Mouse (Mus musculus): ENCODE results near the gene Hoxd4. TPM values are rescaled to one million over a fixed set of nuclear protein-coding genes. Genes with fewer than 3 reads are reported as not detected.

The Hoxd4 gene
- total and polyA plus RNA-seq, 3 experiments = 2.6 to 10.8 (median 4.7) TPM

- H3K4me1 ChIP-seq (ENCODE audit: insufficient read depth, low read depth, low read length) = peaks cover 4% of the 10 kb centered on the region; the same call in 1 of the 2 replicates
- DNase-seq (ENCODE audit: low spot score) (no peak), ATAC-seq (ENCODE audit: extremely low read depth, insufficient number of reproducible peaks, low FRiP score, poor library complexity, severe bottlenecking) (no peak)
- no peaks in the 10 kb centered on the region for H3K9me3 ChIP-seq (replicated peaks)
- H3K36me3 ChIP-seq (replicated peaks) = peaks cover 2% of the 10 kb centered on the region
- TF ChIP-seq GATA2 (IDR thresholded peaks at IDR 0.05; ENCODE audit: borderline replicate concordance, low read depth, low read length) (no peak), GATA1 (IDR thresholded peaks at IDR 0.05; ENCODE audit: borderline replicate concordance, low read length) (no peak), TAL1 (conservative IDR thresholded peaks at IDR 0.05; ENCODE audit: low read depth, low read length) (no peak), POLR2AphosphoS5 (IDR thresholded peaks at IDR 0.05; ENCODE audit: insufficient replicate concordance, low read depth, low read length) (no peak), CTCF (IDR thresholded peaks at IDR 0.05; ENCODE audit: low read depth, low read length) (no peak)
- no peak overlapping the region for H3K4me3 ChIP-seq (ENCODE audit: low read depth, low read length)
- peaks cover 51% of the 10 kb centered on the region for H3K27me3 ChIP-seq (ENCODE audit: insufficient read depth, low read length)
These were observed 16.0 kb downstream of the Hoxd4 start for GRCm38 (mm10) chr2:74727640-74728302.

- Histone ChIP-seq H3K4me1 (ENCODE audit: insufficient read depth, low read depth, low read length) (peaks cover 4% of the 10 kb centered on the region; the same call in 1 of the 2 replicates), H3K27me3 (ENCODE audit: insufficient read depth, low read length) (peaks cover 49% of the 10 kb centered on the region), H3K4me3 (ENCODE audit: low read depth, low read length) (no peak overlapping the region), H3K36me3 (replicated peaks) (peaks cover 2% of the 10 kb centered on the region), H3K9me3 (replicated peaks) (no peaks in the 10 kb centered on the region)
- TF ChIP-seq GATA1 (IDR thresholded peaks at IDR 0.05; ENCODE audit: borderline replicate concordance, low read length) = no peak
- no peak for TF ChIP-seq TAL1 (conservative IDR thresholded peaks at IDR 0.05; ENCODE audit: low read depth, low read length)
- TF ChIP-seq GATA2 (IDR thresholded peaks at IDR 0.05; ENCODE audit: borderline replicate concordance, low read depth, low read length) = no peak
- no peak for TF ChIP-seq CTCF (IDR thresholded peaks at IDR 0.05; ENCODE audit: low read depth, low read length)
- TF ChIP-seq POLR2AphosphoS5 (IDR thresholded peaks at IDR 0.05; ENCODE audit: insufficient replicate concordance, low read depth, low read length) = no peak
- ATAC-seq (ENCODE audit: extremely low read depth, insufficient number of reproducible peaks, low FRiP score, poor library complexity, severe bottlenecking) = no peak
- no peak for DNase-seq (ENCODE audit: low spot score)
These were observed 16.6 kb downstream of the Hoxd4 start for GRCm38 (mm10) chr2:74728303-74728680.

GRCm38 (mm10) chr2:74730331-74730730 is 18.6 kb downstream of the Hoxd4 start:
- H3K9me3 ChIP-seq (replicated peaks) = no peaks in the 10 kb centered on the region
- peaks cover 48% of the 10 kb centered on the region for H3K27me3 ChIP-seq (ENCODE audit: insufficient read depth, low read length)
- ATAC-seq (ENCODE audit: extremely low read depth, insufficient number of reproducible peaks, low FRiP score, poor library complexity, severe bottlenecking) (no peak), DNase-seq (ENCODE audit: low spot score) (no peak)
- TF ChIP-seq POLR2AphosphoS5 (IDR thresholded peaks at IDR 0.05; ENCODE audit: insufficient replicate concordance, low read depth, low read length) (no peak), CTCF (IDR thresholded peaks at IDR 0.05; ENCODE audit: low read depth, low read length) (no peak), GATA2 (IDR thresholded peaks at IDR 0.05; ENCODE audit: borderline replicate concordance, low read depth, low read length) (no peak), GATA1 (IDR thresholded peaks at IDR 0.05; ENCODE audit: borderline replicate concordance, low read length) (no peak), TAL1 (conservative IDR thresholded peaks at IDR 0.05; ENCODE audit: low read depth, low read length) (no peak)
- H3K4me3 ChIP-seq (ENCODE audit: low read depth, low read length) = no peak overlapping the region
- peaks cover 7% of the 10 kb centered on the region for H3K4me1 ChIP-seq (ENCODE audit: insufficient read depth, low read depth, low read length)
- peaks cover 2% of the 10 kb centered on the region for H3K36me3 ChIP-seq (replicated peaks)

GRCm38 (mm10) chr2:74731055-74731454 is 19.3 kb downstream of the Hoxd4 start:
- ATAC-seq (ENCODE audit: extremely low read depth, insufficient number of reproducible peaks, low FRiP score, poor library complexity, severe bottlenecking) (no peak), DNase-seq (ENCODE audit: low spot score) (no peak)
- TF ChIP-seq POLR2AphosphoS5 (IDR thresholded peaks at IDR 0.05; ENCODE audit: insufficient replicate concordance, low read depth, low read length) (no peak), TAL1 (conservative IDR thresholded peaks at IDR 0.05; ENCODE audit: low read depth, low read length) (no peak), GATA1 (IDR thresholded peaks at IDR 0.05; ENCODE audit: borderline replicate concordance, low read length) (no peak), CTCF (IDR thresholded peaks at IDR 0.05; ENCODE audit: low read depth, low read length) (no peak), GATA2 (IDR thresholded peaks at IDR 0.05; ENCODE audit: borderline replicate concordance, low read depth, low read length) (no peak)
- Histone ChIP-seq H3K4me1 (ENCODE audit: insufficient read depth, low read depth, low read length) (peaks cover 7% of the 10 kb centered on the region), H3K4me3 (ENCODE audit: low read depth, low read length) (no peak overlapping the region), H3K27me3 (ENCODE audit: insufficient read depth, low read length) (peaks cover 49% of the 10 kb centered on the region), H3K36me3 (replicated peaks) (peaks cover 2% of the 10 kb centered on the region), H3K9me3 (replicated peaks) (no peaks in the 10 kb centered on the region)

- DNase-seq (ENCODE audit: low spot score) (no peak), ATAC-seq (ENCODE audit: extremely low read depth, insufficient number of reproducible peaks, low FRiP score, poor library complexity, severe bottlenecking) (no peak)
- Histone ChIP-seq H3K4me1 (ENCODE audit: insufficient read depth, low read depth, low read length) (peaks cover 7% of the 10 kb centered on the region), H3K4me3 (ENCODE audit: low read depth, low read length) (no peak overlapping the region), H3K36me3 (replicated peaks) (peaks cover 2% of the 10 kb centered on the region), H3K9me3 (replicated peaks) (no peaks in the 10 kb centered on the region), H3K27me3 (ENCODE audit: insufficient read depth, low read length) (peaks cover 56% of the 10 kb centered on the region)
- TF ChIP-seq CTCF (IDR thresholded peaks at IDR 0.05; ENCODE audit: low read depth, low read length) (no peak), GATA2 (IDR thresholded peaks at IDR 0.05; ENCODE audit: borderline replicate concordance, low read depth, low read length) (no peak), TAL1 (conservative IDR thresholded peaks at IDR 0.05; ENCODE audit: low read depth, low read length) (no peak), POLR2AphosphoS5 (IDR thresholded peaks at IDR 0.05; ENCODE audit: insufficient replicate concordance, low read depth, low read length) (no peak), GATA1 (IDR thresholded peaks at IDR 0.05; ENCODE audit: borderline replicate concordance, low read length) (no peak)
These were observed 20.2 kb downstream of the Hoxd4 start for GRCm38 (mm10) chr2:74731799-74732512.
